Mouse (Mus musculus): ENCODE results near the gene Sept9. TPM values are rescaled to one million over a fixed set of nuclear protein-coding genes. Genes with fewer than 3 reads are reported as not detected.

Sept9 gene
- polyA plus RNA-seq, 1 experiment from 2014 or later = 139 TPM

DNA sequence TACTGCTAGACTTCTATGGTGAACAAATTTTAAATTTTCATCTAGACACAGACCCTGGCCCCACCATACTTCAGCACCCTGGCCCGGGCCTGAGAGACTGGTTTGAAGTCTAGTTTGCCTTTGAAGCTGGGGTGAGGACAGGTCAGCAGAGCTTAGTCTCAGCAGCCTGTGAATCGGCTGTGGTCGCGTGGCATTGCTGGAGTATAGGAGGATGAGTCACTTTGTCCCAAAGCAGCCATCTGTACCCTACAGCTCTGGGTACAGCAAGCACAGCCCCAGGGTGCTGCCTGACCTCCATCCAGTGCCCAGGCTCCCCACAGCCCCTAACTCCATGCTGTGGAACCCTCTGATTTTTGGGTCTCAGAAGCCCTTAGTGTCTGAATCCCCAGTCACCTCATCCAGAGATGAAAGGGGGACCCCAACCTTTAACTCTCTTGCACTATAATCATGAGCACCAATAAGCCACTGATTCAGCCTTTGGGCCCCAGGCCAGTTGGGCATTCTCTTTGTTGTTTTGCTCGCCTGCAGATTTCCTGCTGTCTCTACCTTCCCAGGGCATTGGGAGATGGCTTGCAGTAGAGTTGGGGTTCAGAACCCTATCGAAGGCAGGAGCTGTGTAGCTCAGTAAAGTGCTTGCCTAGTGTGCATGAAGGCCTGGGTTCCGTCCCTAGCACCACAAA, 106.2 kb downstream of the Sept9 start:
- H3K27ac ChIP-seq (ENCODE audit: low read length) = no peak overlapping the region
- H3K9ac ChIP-seq (ENCODE audit: low read length) = no peak overlapping the region
- H3K4me3 ChIP-seq (ENCODE audit: low read length) = no peak overlapping the region
- no peaks in the 10 kb centered on the region for H3K27me3 ChIP-seq (ENCODE audit: control insufficient read depth, insufficient read depth, low read depth, low read length)
- no peaks in the 10 kb centered on the region for H3K9me3 ChIP-seq (ENCODE audit: control insufficient read depth, low read length)
- H3K4me2 ChIP-seq (ENCODE audit: low read depth, low read length) = no peak overlapping the region
- peaks cover 5% of the 10 kb centered on the region; the same call in 1 of the 2 replicates for H3K36me3 ChIP-seq (ENCODE audit: control insufficient read depth, insufficient read depth, low read length)
- ATAC-seq (ENCODE audit: low read depth) = no peak
- WGBS = 78% methylated on average over 7 of the region's 7 CpGs
- peaks cover 48% of the 10 kb centered on the region for H3K4me1 ChIP-seq (replicated peaks; ENCODE audit: control insufficient read depth, insufficient read depth, low read length)

DNA sequence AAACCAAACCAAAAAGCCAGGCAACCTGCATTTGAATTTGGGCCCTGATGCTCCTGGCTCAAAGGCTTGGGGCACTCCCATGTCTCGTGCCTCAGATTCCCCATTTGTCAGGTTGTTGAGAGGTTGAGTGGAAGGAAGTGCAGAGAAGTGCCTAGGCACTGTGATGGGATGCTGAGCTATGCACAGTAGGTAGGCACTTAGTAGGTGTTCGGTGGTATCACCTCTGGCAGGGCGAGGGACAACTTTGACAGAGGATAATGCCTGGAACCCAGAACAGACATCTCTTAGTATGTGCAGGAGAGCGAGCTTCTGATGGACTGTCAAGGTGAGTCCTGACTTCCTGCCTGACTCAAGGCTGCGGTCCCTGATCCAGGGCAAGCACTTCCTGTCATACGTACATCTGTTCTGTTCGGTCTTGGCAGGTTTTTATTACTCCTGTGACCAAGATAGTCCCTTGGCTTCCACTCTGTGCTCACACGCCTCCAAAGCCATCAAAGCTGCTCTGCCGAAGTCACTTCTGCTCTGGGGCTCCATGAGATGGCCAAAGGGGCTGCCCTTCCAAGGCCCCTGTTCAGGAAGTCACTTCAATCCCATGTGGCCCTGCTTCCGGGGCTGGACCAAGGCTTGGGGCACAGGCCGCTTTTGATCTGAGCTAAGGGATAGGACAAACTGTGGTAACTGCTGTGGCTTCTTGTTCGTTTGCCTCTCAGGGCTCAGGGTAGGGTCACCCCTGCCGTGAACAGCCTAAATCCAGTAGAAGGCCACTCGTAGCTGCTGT, 107.0 kb downstream of the Sept9 start:
- no peak for ATAC-seq (ENCODE audit: low read depth)
- Histone ChIP-seq H3K4me1 (replicated peaks; ENCODE audit: control insufficient read depth, insufficient read depth, low read length) (peaks cover 57% of the 10 kb centered on the region), H3K9me3 (ENCODE audit: control insufficient read depth, low read length) (no peaks in the 10 kb centered on the region), H3K36me3 (ENCODE audit: control insufficient read depth, insufficient read depth, low read length) (0 out of 2 replicates have a peak, but pooled peaks cover 3% of the 10 kb centered on the region), H3K4me3 (ENCODE audit: low read length) (no peak overlapping the region), H3K27me3 (ENCODE audit: control insufficient read depth, insufficient read depth, low read depth, low read length) (no peaks in the 10 kb centered on the region), H3K9ac (ENCODE audit: low read length) (no peak overlapping the region), H3K27ac (ENCODE audit: low read length) (no peak overlapping the region), H3K4me2 (ENCODE audit: low read depth, low read length) (no peak overlapping the region)
- 62% methylated on average over 14 of the region's 14 CpGs for WGBS

DNA sequence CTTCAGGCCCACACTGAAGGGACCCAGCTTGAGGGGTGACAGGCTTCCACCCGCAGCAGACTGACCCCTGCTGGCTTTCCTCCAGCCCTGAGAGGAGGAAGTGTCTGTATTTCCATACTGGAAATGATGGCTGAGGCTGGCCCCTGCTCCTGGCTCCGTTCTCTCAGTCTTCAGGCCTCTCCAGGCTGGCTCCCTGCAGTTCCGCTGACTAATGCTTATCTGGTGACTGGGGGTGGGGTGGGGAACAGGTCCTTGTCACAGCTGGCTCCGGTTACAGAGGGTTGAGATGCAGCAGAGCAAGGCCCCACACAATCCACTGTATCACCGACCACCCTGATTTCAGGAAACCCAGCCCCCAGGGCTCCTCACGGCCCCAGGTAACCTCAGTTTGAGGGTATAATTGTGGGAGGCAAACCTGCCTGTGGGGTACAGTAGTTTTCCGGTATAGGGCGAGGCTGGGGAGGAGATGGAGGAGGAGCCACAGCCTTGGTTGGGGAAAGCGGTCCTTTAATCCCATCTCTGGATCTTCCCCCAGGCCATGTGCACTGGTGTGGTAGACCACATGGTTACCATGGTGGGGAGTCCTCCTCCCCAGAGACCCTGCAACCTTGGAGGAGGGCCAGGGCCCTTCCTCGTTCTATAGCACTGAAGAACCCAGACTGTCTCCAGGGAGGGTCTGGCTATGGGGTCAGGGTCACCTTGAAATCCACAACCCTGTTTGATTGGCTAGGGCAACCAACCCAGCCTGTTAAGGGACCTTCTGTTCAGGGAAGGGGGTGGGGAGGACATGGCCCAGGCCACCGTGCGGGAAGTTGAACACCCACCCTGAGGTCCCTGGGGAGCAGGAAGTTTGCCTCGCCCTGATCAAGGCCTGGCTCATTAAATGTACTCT, 108.7 kb downstream of the Sept9 start:
- Histone ChIP-seq H3K9me3 (ENCODE audit: control insufficient read depth, low read length) (no peaks in the 10 kb centered on the region), H3K4me1 (replicated peaks; ENCODE audit: control insufficient read depth, insufficient read depth, low read length) (peaks cover 70% of the 10 kb centered on the region), H3K36me3 (ENCODE audit: control insufficient read depth, insufficient read depth, low read length) (0 out of 2 replicates have a peak, but pooled peaks cover 3% of the 10 kb centered on the region), H3K27ac (ENCODE audit: low read length) (peak overlapping the region; percentile 55), H3K4me2 (ENCODE audit: low read depth, low read length) (no peak overlapping the region; the same call in 1 of the 2 replicates), H3K27me3 (ENCODE audit: control insufficient read depth, insufficient read depth, low read depth, low read length) (no peaks in the 10 kb centered on the region), H3K4me3 (ENCODE audit: low read length) (no peak overlapping the region), H3K9ac (ENCODE audit: low read length) (no peak overlapping the region)
- 29% methylated on average over 13 of the region's 13 CpGs for WGBS
- ATAC-seq (ENCODE audit: low read depth) = peak; percentile 47

DNA sequence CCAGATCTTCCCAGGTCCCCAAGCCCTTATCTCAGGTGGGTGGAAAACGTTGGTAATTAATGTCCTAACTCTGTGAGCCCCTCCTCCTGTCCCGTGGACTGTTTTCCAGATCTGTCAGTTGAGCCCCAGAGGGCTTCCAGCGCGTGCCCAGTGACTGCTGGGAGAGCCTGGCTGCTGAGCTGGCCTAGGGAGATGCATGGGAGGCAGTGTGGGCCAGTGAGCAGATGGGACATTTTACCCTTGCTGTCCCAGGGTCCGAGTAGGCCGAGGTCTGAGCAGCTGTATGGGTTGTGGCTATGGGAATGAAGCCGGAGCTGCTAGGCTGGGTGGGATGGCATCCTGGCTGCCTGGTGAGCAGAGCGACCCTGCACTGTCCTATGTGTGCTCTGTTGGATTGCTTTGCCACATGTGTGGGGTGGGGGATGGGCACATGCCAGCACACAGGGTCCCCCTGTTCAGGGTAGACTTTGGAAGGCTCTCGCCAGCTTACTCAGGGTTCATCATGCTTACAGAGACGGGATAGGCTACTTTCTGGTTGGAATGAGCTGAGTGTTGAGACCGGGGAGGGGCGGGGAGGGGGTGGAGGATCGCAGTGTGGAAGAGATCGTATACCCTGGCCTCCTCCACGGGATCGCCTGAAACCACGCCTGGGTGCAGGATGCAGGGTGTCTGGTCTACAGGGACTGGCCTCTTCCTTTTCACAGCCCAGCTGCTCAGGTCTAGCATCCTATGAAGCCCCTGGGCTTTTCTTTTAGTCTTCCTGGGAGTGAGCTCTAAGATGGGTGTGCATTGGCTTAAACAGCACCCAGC, 109.9 kb downstream of the Sept9 start:
- H3K9ac ChIP-seq (ENCODE audit: low read length) = no peak overlapping the region; the same call in 1 of the 2 replicates
- 71% methylated on average over 17 of the region's 17 CpGs for WGBS

DNA sequence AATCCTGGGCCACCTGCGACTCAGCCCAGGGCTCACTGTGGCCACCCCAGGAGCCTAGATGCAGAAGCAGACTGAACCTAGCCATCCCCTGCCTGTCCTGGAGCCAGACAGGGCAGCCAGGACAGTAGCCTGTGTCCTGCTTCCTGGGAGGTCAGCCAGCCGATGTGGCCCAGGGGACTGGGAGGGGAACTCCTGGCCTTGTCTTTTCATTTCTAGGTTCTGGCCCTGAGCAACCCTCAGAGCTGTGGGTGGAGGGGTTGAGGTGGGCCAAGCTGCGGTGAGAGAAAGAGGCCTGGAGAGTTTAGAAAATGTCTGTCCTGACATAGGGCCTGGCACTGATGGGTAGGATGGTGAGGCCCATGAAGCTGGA, 110.4 kb downstream of the Sept9 start:
- no peaks in the 10 kb centered on the region for H3K9me3 ChIP-seq (ENCODE audit: control insufficient read depth, low read length)
- H3K36me3 ChIP-seq (ENCODE audit: control insufficient read depth, insufficient read depth, low read length) = no peaks in the 10 kb centered on the region
- H3K4me3 ChIP-seq (ENCODE audit: low read length) = no peak overlapping the region
- H3K4me1 ChIP-seq (replicated peaks; ENCODE audit: control insufficient read depth, insufficient read depth, low read length) = peaks cover 87% of the 10 kb centered on the region
- no peak for ATAC-seq (ENCODE audit: low read depth)
- no peak overlapping the region for H3K4me2 ChIP-seq (ENCODE audit: low read depth, low read length)
- 77% methylated on average over 3 of the region's 3 CpGs for WGBS
- H3K27me3 ChIP-seq (ENCODE audit: control insufficient read depth, insufficient read depth, low read depth, low read length) = no peaks in the 10 kb centered on the region
- no peak overlapping the region for H3K27ac ChIP-seq (ENCODE audit: low read length)
- H3K9ac ChIP-seq (ENCODE audit: low read length) = no peak overlapping the region

More for the DNA sequence above, 109.9 kb downstream of the Sept9 start:
- no peak for ATAC-seq (ENCODE audit: low read depth)
- Histone ChIP-seq H3K4me3 (ENCODE audit: low read length) (no peak overlapping the region), H3K27me3 (ENCODE audit: control insufficient read depth, insufficient read depth, low read depth, low read length) (no peaks in the 10 kb centered on the region), H3K9me3 (ENCODE audit: control insufficient read depth, low read length) (no peaks in the 10 kb centered on the region), H3K4me2 (ENCODE audit: low read depth, low read length) (no peak overlapping the region), H3K36me3 (ENCODE audit: control insufficient read depth, insufficient read depth, low read length) (no peaks in the 10 kb centered on the region), H3K4me1 (replicated peaks; ENCODE audit: control insufficient read depth, insufficient read depth, low read length) (peaks cover 81% of the 10 kb centered on the region), H3K27ac (ENCODE audit: low read length) (no peak overlapping the region)

DNA sequence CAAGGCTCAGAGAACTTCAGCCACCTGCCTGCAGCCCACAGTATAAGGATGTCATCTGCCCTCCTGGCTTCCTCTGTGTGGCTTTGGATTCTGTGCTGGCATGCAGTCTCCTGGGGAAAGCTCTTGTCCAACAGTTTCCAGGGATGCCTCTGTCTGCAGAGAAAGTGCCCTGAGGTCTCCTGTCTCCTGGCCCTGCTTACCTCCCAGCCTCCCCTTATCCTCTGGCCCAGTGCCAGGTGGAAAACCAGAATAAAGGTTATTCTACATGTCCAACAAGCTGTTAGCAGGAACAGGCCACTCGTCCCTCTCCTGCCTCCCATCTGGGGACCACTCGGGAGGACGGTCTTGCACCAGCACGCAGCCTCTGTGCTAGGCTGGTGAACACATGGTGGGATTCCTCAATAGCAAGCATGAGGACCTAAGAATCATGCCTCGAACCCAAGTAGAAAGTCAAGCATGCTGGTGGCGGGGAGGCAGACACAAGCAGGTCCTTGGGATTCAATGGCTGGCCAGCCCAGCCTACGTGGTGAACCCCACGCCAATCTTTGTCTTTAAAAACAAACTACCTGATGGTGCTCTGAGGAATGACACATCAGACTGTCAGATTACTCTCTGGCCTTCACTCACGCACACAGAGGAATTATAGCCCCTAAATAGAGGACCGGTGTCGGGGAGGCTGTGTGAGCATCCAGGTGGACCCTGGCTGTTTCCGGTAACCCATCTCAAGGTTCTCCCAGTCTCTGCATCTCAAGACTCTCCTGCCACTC, 111.1 kb downstream of the Sept9 start:
- Histone ChIP-seq H3K4me1 (replicated peaks; ENCODE audit: control insufficient read depth, insufficient read depth, low read length) (peaks cover 92% of the 10 kb centered on the region), H3K36me3 (ENCODE audit: control insufficient read depth, insufficient read depth, low read length) (no peaks in the 10 kb centered on the region), H3K9ac (ENCODE audit: low read length) (no peak overlapping the region), H3K27ac (ENCODE audit: low read length) (peak overlapping the region; percentile 96; the same call in 1 of the 2 replicates), H3K9me3 (ENCODE audit: control insufficient read depth, low read length) (no peaks in the 10 kb centered on the region), H3K27me3 (ENCODE audit: control insufficient read depth, insufficient read depth, low read depth, low read length) (no peaks in the 10 kb centered on the region), H3K4me3 (ENCODE audit: low read length) (no peak overlapping the region), H3K4me2 (ENCODE audit: low read depth, low read length) (no peak overlapping the region)
- 73% methylated on average over 12 of the region's 12 CpGs for WGBS
- ATAC-seq (ENCODE audit: low read depth) = no peak

DNA sequence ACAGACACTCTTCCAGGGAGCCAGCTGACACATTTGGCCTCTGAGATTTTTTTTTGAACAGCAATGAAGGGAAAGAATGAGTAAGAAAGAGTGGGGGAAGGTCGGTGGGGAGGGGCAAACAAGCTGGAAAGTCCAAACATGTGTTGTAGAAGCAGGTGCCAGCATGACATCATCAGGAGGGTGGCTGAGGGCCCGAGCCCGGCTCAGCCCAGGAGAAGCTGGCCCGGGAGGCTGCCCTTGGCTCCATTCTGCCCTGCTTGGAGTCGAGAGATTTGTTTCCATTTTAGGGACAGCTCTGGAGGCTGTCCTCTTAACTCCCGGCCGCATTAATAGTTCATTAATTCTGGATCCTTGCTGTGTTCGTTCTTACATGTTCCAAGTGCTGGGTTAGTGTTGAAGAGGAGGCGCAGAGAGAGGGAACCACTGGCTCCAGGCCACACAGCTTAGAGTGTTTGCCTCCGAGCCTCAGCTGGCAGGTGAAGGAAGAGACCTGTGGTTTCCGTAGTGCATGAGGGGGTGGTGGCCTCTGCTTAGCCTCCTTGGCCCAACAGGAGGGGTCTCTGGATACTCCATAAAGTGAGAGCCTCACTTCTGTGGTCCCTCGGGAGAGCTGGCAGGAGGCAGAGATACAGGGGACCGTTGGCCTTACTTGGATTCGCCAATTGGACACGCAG, 111.8 kb downstream of the Sept9 start:
- no peak for ATAC-seq (ENCODE audit: low read depth)
- Histone ChIP-seq H3K27ac (ENCODE audit: low read length) (peak overlapping the region; percentile 96), H3K9ac (ENCODE audit: low read length) (no peak overlapping the region)

More for the DNA sequence above, 111.8 kb downstream of the Sept9 start:
- no peaks in the 10 kb centered on the region for H3K9me3 ChIP-seq (ENCODE audit: control insufficient read depth, low read length)
- no peaks in the 10 kb centered on the region for H3K36me3 ChIP-seq (ENCODE audit: control insufficient read depth, insufficient read depth, low read length)
- 32% methylated on average over 15 of the region's 15 CpGs for WGBS
- no peaks in the 10 kb centered on the region for H3K27me3 ChIP-seq (ENCODE audit: control insufficient read depth, insufficient read depth, low read depth, low read length)
- H3K4me3 ChIP-seq (ENCODE audit: low read length) = no peak overlapping the region
- H3K4me2 ChIP-seq (ENCODE audit: low read depth, low read length) = no peak overlapping the region
- peaks cover 96% of the 10 kb centered on the region for H3K4me1 ChIP-seq (replicated peaks; ENCODE audit: control insufficient read depth, insufficient read depth, low read length)

Measured in lung, embryonic 16.5 days (tissue).